Mouse (Mus musculus) liver, postnatal 0 days (tissue): ENCODE results near the gene Mras. TPM values are rescaled to one million over a fixed set of nuclear protein-coding genes. Genes with fewer than 3 reads are reported as not detected.

Experiments used
- ATAC-seq: fragments of 200-750 bp; cut with Nextera tagmentation; 2 replicates; pipeline ENCODE4 v1.8.0; 2017; ENCODE audit warnings: mild to moderate bottlenecking, moderate library complexity
- DNase-seq: peaks from one replicate; pipeline ENCODE4 v3.0.0-alpha.2; 2016
- H3K27ac ChIP-seq: fragments of 300-500 bp; sonication (generic); 2 replicates; pipeline ENCODE4 v1.5.1; 2014; ENCODE audit warnings: antibody characterized with exemption, moderate library complexity, mild to moderate bottlenecking, low read depth
- H3K27me3 ChIP-seq: fragments of 300-500 bp; sonication (generic); 2 replicates; pipeline ENCODE4 v1.6.1; 2014; ENCODE audit warnings: low read length, control low read depth, mixed read lengths; ENCODE audit not compliant: insufficient read depth
- H3K36me3 ChIP-seq: fragments of 300-500 bp; sonication (generic); replicated peaks from 2 replicates; pipeline ENCODE4 v1.6.1; 2014; ENCODE audit warnings: mild to moderate bottlenecking, control low read depth, low read length, moderate library complexity, mixed read lengths; ENCODE audit not compliant: insufficient read depth
- H3K4me1 ChIP-seq: fragments of 300-500 bp; sonication (generic); 2 replicates; pipeline ENCODE4 v1.6.1; 2014; ENCODE audit warnings: antibody characterized with exemption, mild to moderate bottlenecking, control low read depth; ENCODE audit not compliant: insufficient read depth
- H3K4me2 ChIP-seq: fragments of 300-500 bp; sonication (generic); 2 replicates; pipeline ENCODE4 v1.6.1; 2014; ENCODE audit warnings: low read depth, mild to moderate bottlenecking, low read length, moderate library complexity, mixed read lengths
- H3K4me3 ChIP-seq: fragments of 300-500 bp; sonication (generic); 2 replicates; pipeline ENCODE4 v1.5.1; 2014; ENCODE audit warnings: low read depth, low read length
- H3K9ac ChIP-seq: fragments of 300-500 bp; sonication (generic); replicated peaks from 2 replicates; pipeline ENCODE4 v1.6.1; 2014; ENCODE audit warnings: mild to moderate bottlenecking, moderate library complexity
- H3K9me3 ChIP-seq: fragments of 300-500 bp; sonication (generic); 2 replicates; pipeline ENCODE4 v1.6.1; 2016; ENCODE audit warnings: mild to moderate bottlenecking, control low read depth, low read length, mixed read lengths
- CTCF ChIP-seq: sonication (generic); IDR thresholded peaks from 2 replicates; pipeline ENCODE4 v1.5.1; 2016; ENCODE audit warnings: antibody characterized with exemption, low read depth
- EP300 ChIP-seq: IDR thresholded peaks from 2 replicates; pipeline ENCODE4 v1.6.1; 2016; ENCODE audit warnings: antibody characterized with exemption, low read depth, mild to moderate bottlenecking
- WGBS: fragments of 180-500 bp; shearing (Covaris S2); extraction: QIAGEN DNeasy Blood & Tissue Kit; methylation state at CpG from one replicate; pipeline ENCODE4 v1.1.7; 2014; ENCODE audit not compliant: insufficient replicate concordance; 5-methylcytosine and 5-hydroxymethylcytosine counted together
- polyA plus RNA-seq: library from polyadenylated mRNA; unstranded; fragments of >200 nt; fragmentation: Nextera tagmentation; extraction: Ambion mirVana; gene quantifications from 2 replicates; pipeline ENCODE4 v1.2.1, GENCODE M21; 2015

The Mras gene
- polyA plus RNA-seq, 1 experiment from 2014 or later: 1.0 TPM

DNA sequence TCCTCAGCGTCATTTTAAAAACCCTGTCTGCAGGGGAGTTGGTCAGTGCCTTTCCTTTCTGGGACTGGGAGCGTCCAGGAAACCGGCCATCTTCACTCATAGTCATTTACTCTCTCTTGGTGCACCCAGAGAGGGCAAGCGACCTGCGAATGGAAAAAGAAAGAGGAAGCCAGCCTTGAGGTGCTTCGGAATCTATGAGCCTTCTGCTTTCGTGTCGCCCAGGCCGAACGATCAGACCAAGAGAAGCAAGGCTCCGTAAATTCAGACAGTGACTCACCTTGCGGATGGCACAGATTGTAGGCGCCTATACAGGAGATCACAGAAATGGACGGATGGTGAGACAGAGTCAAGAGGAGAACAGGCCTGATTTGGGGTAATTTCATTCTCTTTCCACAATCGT is 78.2 kb downstream of the Mras start:
- no peaks in the 10 kb centered on the region for H3K9me3 ChIP-seq
- DNase-seq: no peak
- no peaks in the 10 kb centered on the region for H3K4me1 ChIP-seq
- no peak overlapping the region for H3K4me2 ChIP-seq
- no peak overlapping the region for H3K27ac ChIP-seq
- H3K36me3 ChIP-seq: no peaks in the 10 kb centered on the region
- ATAC-seq: no peak
- H3K4me3 ChIP-seq: no peak overlapping the region
- peaks cover 44% of the 10 kb centered on the region for H3K27me3 ChIP-seq
- no peak for TF ChIP-seq EP300
- TF ChIP-seq CTCF: no peak
- H3K9ac ChIP-seq: no peak overlapping the region
- 79% methylated on average over 15 of the region's 15 CpGs for WGBS

- Histone ChIP-seq H3K4me1 (no peaks in the 10 kb centered on the region), H3K36me3 (no peaks in the 10 kb centered on the region), H3K27ac (no peak within 1 kb of the TSS), H3K27me3 (peaks cover 44% of the 10 kb centered on the region), H3K9ac (no peak within 1 kb of the TSS; the same call in 1 of the 2 replicates), H3K4me3 (peak within 1 kb of the TSS; percentile 37), H3K9me3 (no peaks in the 10 kb centered on the region), H3K4me2 (peak within 1 kb of the TSS; percentile 70)
- peak; percentile 62; the same call in 1 of the 2 replicates for ATAC-seq
- WGBS: under 1% methylated on average over 66 of the region's 66 CpGs
- peak; percentile 63 for DNase-seq
- TF ChIP-seq CTCF (no peak), EP300 (no peak)
Measured at GRCm38 (mm10) chr9:99357921-99358692, 79.1 kb downstream of the Mras start, which contains the start of gene Esyt3. Esyt3 (minus strand) TSS chr9:99358557.

DNA sequence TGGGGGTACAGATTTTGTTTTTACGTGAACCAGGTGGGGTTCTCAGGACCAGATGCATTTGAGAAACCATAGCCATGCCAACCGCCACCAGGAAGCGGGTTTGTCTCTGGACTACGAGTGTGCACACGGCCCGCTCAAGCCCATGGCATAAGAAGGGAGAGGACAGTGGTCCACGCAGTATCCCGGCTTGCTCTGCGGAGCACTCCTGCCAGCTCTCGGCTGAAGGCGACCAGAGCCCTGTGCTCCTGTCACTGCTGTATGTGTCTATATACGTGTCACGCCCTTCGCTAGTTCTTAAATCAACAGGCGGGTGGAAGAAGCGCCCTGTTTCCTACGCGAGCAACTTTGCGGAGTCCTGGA is 79.6 kb downstream of the Mras start:
- TF ChIP-seq CTCF (no peak), EP300 (no peak)
- peak overlapping the region; percentile 37 for H3K4me3 ChIP-seq
- no peak for ATAC-seq

GRCm38 (mm10) chr9:99355971-99356370 is 81.2 kb downstream of the Mras start:
- TF ChIP-seq EP300 (no peak), CTCF (no peak)
- ATAC-seq: no peak
- Histone ChIP-seq H3K4me1 (peaks cover 3% of the 10 kb centered on the region; the same call in 1 of the 2 replicates), H3K4me3 (no peak overlapping the region), H3K4me2 (no peak overlapping the region), H3K27me3 (peaks cover 44% of the 10 kb centered on the region), H3K9ac (no peak overlapping the region), H3K36me3 (no peaks in the 10 kb centered on the region), H3K9me3 (no peaks in the 10 kb centered on the region), H3K27ac (no peak overlapping the region)
- WGBS: 41% methylated on average over 5 of the region's 5 CpGs
- DNase-seq: no peak

More for the DNA sequence above, 79.6 kb downstream of the Mras start:
- WGBS: 7% methylated on average over 19 of the region's 19 CpGs
- H3K27me3 ChIP-seq: peaks cover 44% of the 10 kb centered on the region
- H3K27ac ChIP-seq: no peak overlapping the region
- H3K9ac ChIP-seq: no peak overlapping the region
- no peaks in the 10 kb centered on the region for H3K36me3 ChIP-seq
- H3K9me3 ChIP-seq: no peaks in the 10 kb centered on the region
- DNase-seq: no peak
- peaks cover 3% of the 10 kb centered on the region; the same call in 1 of the 2 replicates for H3K4me1 ChIP-seq
- peak overlapping the region; percentile 70 for H3K4me2 ChIP-seq

- Histone ChIP-seq H3K4me3 (no peak overlapping the region), H3K27me3 (peaks cover 39% of the 10 kb centered on the region), H3K36me3 (no peaks in the 10 kb centered on the region), H3K4me2 (no peak overlapping the region), H3K9ac (no peak overlapping the region), H3K27ac (no peak overlapping the region), H3K9me3 (no peaks in the 10 kb centered on the region), H3K4me1 (peaks cover 3% of the 10 kb centered on the region; the same call in 1 of the 2 replicates)
- WGBS: 59% methylated on average over 5 of the region's 5 CpGs
- no peak for TF ChIP-seq EP300
- no peak for TF ChIP-seq CTCF
- ATAC-seq: no peak
- DNase-seq: no peak
Measured at GRCm38 (mm10) chr9:99354796-99355195, 82.4 kb downstream of the Mras start.

- TF ChIP-seq EP300: no peak
- TF ChIP-seq CTCF: no peak
- H3K4me1 ChIP-seq: peaks cover 3% of the 10 kb centered on the region; the same call in 1 of the 2 replicates
Measured at GRCm38 (mm10) chr9:99353390-99353789, 83.8 kb downstream of the Mras start.

More at GRCm38 (mm10) chr9:99353390-99353789, 83.8 kb downstream of the Mras start:
- H3K9me3 ChIP-seq: no peaks in the 10 kb centered on the region
- 44% methylated on average over 6 of the region's 6 CpGs for WGBS
- H3K36me3 ChIP-seq: no peaks in the 10 kb centered on the region
- peaks cover 27% of the 10 kb centered on the region for H3K27me3 ChIP-seq
- H3K4me3 ChIP-seq: no peak overlapping the region
- no peak overlapping the region for H3K4me2 ChIP-seq
- H3K27ac ChIP-seq: no peak overlapping the region
- H3K9ac ChIP-seq: no peak overlapping the region
- DNase-seq (no peak), ATAC-seq (peak; percentile 79)
